Mouse (Mus musculus): ENCODE measurements around the gene Zfp386. TPM values are rescaled to one million over a fixed set of nuclear protein-coding genes. Genes with fewer than 3 reads are reported as not detected.

The Zfp386 gene
- total RNA-seq, 2 experiments from 2014 or later = 37.6 to 43.3 TPM

DNA sequence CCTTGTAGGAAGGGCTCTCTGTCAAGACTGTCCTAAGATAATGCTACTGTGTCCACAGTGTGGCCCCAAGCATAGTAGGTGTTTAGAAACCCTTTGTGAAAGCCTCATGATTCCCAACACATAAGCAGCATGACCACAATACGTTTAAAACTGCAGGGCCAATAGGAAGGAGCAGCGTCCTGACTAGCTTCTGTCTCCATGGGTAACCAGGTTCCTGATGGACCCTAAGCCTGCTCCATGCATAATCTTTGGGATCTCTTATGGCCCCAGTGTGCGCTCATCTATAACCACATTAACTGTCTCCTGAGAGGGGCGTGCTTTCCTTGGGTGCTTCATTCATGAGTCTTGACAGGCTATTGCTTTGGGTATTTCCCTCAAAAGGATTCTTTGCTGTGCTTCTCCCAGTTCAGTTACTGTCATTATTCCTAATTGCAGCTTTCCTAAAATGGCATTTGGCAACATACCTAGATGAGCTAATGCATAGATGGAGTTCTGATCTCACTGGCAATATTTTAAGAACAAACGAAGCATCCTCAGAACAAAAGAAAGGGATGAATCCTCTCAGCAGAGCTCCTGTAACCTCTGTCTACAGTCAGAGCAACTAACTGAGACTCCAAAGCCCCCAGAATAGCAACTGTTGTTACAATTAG is 39.6 kb downstream of the Zfp386 start:
- DNase-seq (ENCODE audit: low spot score in 2 of 2) = no peak

DNA sequence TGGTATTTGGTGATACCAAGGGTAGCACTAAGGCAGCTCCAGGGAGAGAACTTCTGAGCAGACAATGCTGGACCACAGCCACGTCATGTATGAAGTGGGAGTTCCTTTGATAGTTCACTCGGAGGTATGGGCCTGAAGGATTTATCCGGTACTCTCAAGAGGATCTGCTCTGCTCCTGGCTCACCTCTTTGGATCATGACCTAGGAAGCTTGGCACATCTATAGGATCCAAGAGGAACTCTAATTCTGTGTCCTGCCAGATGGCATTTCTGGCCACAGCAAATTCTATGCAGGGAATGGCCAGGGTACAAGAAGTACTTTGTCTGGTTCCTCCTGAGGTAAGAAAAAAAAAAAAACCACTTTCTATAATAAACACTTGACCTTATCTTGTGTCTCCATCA is 42.3 kb downstream of the Zfp386 start:
- no peak for DNase-seq (ENCODE audit: low spot score in 2 of 2)

DNA sequence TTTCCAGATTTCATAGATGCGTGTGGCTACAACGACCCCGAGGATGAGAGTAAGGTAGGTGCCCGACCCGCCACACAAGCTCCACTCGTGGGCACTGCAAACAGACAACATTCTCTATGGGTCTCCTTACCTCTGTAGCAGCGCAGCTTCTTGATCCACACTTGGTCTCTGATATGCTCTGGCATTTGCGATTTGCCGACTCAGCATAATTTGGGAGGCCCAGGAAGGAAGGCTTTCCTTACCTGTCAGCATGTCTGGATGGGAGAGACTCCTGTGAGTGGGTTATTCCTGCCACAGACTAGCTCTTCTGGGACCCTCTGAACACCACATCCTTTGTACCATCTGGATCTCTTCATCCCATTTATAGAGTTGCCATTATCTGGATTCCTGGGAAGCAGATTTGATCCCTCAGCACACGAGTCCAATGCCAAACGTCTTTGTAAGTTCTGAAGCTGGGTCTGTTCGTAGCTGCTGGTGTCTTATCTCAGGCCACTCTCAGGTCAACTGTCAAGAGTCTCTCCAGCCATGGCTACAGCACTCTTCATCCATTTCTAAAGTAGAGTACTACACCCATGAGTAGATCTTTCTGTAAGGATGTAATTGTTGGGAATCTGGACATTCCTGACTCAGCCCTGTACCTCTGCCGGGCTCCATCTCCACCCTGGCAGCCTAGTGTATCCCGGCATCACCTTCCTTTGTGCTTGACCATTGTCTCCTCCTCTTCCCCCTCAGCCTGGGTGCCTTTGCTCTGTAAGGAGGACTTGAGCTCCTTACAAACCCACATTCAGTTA is 47.4 kb downstream of the Zfp386 start:
- no peak for DNase-seq (ENCODE audit: low spot score in 2 of 2)

DNA sequence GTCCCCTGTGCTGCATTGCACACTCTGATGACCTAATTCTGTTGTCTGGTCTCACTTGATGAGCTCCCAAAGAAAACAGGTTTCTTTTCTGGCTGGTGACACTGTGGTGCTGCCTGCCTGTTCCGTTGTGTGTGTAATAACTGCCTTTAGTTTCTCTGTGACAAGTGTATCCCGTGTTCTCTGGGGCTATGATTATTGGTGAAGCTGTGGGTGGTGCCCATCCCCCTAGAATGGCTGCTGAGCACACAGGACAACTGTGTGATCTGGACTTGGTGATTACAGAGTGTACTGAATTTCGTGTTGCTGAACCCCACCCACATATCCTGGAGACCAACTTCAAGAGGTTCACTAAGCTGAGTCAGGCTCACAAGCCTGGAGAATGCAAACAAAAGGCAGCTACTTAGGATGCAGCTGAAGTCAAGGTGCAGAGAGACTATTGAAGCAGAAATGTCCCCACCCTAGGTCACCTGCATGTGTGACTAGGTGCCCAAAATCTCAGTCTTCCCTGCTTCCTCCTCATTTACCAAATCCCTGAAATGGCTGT is 48.9 kb downstream of the Zfp386 start:
- no peak for DNase-seq (ENCODE audit: low spot score in 2 of 2)

DNA sequence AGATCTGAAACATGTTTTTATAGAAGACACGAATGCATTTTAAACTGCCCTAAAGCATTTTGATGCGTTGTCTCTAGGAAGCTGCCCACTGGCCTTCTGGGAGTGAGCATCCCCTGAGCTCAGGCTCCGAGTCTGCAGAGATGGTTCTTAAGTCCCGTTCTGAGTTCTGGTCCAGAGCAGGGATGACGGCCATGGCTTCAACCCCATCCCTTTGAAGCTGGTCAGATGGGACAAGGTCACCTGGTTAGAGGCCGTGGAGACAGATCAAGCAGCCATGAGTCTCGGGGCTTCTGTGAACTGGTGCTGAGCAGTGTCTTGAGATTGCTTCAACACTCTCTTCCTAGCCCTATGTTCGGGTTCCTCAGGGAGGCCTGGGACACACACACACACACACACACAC is 49.6 kb downstream of the Zfp386 start:
- no peak for DNase-seq (ENCODE audit: low spot score in 2 of 2)

DNA sequence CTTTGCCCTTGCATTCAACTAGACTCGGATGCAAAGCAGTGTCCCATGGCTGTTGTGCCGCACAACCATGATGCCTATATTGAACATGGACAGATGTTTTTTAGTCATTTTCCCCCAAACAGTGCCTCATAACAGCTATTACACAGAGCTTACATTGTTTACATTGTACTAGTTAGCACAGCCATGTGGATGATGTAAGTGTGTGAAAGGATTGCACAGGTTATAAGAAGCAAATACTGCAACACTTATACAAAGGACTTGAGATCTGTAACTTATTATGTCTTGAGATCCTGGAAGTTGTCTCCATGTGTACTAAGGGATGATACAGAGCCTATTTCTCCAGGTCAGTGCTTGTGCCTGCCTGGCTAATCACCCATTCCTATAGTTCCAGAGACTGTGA is 54.4 kb downstream of the Zfp386 start:
- DNase-seq (ENCODE audit: low spot score in 2 of 2) = no peak

DNA sequence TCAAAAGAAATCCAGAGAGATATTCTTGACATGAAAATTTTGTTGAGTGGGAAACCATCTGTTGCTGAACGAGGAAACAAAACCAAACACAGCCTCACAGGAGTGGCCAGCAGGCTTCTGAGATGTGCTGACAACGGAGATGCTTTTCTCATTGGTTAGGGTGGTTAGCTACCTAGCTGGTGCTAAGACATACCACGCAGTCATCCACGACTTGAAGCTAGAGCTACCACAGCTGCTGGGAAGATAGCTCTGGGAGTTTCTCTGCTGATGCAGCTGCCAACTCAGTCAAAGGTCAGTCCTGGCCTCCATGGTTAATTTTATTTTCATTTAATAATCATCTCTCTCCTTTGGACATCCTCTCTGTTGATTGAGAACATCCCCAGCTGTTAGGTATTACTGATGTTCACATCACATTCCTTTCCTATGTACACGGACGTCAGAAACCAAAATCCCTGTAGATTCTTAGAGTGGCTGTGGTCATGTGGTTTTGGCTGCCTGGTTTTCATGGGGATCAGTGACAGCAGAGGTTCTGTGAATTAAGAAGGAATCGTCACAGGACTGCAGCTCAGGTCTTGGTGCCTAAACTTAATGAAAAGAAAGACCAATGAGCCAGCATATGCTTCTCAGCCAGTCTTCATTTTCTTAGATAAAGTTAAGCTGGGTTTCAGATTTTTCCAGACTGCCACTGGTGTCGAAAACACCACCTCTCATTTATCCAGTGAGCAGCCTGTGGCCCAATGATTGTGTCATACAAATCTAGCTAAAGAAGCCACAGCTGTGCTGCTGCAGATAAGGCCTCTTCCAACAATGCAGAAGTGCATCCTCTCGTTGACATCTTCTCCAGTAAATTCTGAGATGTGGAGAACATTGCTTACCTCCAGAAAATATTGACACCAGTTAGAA is 62.2 kb downstream of the Zfp386 start:
- no peak for DNase-seq (ENCODE audit: low spot score in 2 of 2)

DNA sequence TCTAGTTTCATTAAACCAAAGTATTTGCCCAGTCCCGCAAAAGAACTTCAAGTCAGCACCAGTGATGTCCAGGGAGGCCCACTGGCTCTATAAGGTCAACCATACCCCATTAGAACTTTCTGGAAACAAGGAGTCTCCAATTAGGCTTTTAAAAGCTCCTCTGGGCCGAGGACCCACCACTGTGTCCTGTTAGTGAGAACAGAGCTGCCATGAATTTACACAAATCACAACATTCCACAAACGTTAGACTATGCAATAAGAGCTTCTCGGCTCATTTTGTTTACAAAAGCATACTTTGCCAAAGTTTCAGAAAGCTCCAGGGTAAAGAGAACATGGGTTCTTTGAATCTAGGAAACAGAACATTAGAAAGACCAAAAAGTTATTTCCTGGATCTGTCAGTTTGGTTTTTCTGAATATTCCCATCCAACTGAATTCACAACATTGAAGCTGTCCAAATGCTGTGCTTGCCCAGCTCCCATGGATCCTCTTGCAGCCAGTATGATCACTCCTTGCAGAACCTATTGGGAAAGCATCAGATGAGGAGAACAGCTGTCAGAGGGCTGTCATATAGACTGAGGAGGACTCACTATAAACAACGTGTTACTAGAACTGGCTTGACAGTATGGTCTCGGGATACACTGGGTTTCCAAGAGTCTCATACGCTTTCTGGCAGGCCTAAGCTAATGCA is 63.6 kb downstream of the Zfp386 start:
- DNase-seq (ENCODE audit: low spot score in 2 of 2) = no peak

Other genes with a start within 250 kb of the Zfp386 start
- 1 to 10 TPM; 1.8 to 2.2 TPM for gene Vipr2, start 30.0 kb downstream of the Zfp386 start, total RNA-seq (2021)
- 10 to 100 TPM; 15.2 to 16.5 TPM for gene Wdr60, start 215.3 kb downstream of the Zfp386 start, total RNA-seq (2021)
- gene Gm11027, start 227.7 kb downstream of the Zfp386 start, total RNA-seq (2021) = not detected
- gene Esyt2, start 233.5 kb downstream of the Zfp386 start, total RNA-seq (2021) = 10 to 100 TPM; 64.7 to 65.9 TPM

All from layer of hippocampus, postnatal 14 days (tissue).